Mouse (Mus musculus) thymus, adult 18-20 months (tissue): ENCODE results near the gene Smyd3.

Experiments used
- DNase-seq, 2 experiments: peaks; one replicate each; pipeline ENCODE4 v3.0.0; 2022; ENCODE audit warnings: mixed read lengths in 2 of 2

Gene Smyd3

GRCm38 (mm10) chr1:179107211-179107610 is 410.6 kb downstream of the Smyd3 start:
- no peak for DNase-seq

DNA sequence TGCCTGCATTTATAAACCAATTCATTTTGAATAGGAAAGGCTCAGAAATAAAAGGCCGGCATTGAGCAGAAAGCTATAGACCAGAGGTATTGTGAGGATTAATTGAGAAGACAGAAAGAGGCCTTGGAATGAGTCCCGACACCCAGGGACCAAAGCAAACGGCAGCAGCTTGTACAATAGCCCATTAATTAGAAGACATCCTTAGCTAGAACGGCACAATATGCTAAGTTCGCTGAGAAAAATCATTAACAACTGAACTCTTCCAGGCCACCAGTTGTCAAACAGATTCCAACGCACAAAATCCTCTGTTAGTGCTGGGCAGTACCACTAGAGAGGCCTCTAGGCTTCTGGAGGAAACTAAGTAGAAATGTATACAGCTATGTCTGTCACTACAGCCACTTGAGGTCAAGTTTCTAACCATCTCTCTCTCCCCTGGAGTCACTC is 411.1 kb downstream of the Smyd3 start:
- DNase-seq = no peak

DNA sequence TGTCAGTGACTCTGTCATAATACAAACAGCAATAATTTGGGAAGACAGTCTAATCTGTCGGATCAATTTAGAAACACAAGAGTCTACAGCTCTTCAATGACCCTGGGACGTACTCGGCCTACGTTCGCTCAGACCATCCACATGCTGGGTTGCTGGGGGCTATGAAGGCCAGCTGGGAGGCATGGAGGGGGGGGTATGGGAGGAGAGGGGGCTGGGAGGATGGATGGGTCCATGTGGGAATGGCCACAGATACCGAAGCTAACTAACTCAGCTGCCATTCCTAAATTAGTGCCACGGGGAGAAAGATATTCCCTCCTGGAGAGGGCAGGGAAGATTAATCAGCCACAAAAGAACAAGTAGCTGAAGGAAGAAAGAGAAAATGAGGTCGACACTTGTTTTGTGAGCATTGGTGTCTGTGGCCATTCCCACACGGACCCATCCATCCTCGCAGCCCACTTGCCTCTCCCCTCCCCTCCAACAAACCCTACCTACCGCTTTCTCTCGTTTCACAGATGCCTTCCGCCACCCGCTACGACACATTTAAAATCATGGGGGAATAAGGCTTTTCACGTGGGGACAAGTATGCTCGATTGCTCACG is 411.6 kb downstream of the Smyd3 start:
- DNase-seq = no peak

DNA sequence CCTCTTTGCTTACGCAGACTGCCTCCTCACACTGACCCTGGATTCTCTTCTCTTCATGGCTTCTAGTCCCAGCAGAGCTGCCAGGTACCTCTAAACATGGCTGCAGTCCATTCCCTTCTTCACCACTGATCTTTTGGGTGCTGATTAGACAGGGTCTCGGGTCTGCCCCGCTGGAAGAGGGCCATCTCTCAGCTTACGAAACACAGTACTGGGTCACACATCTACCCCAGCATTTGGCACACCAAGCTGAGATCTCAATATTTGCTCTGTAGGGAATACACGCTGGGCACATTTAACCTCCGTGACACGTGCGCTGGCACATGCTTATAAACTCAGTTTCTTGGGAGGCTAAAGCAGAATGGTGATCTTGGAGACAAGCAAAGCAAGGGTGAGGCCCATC is 413.4 kb downstream of the Smyd3 start:
- DNase-seq = no peak

DNA sequence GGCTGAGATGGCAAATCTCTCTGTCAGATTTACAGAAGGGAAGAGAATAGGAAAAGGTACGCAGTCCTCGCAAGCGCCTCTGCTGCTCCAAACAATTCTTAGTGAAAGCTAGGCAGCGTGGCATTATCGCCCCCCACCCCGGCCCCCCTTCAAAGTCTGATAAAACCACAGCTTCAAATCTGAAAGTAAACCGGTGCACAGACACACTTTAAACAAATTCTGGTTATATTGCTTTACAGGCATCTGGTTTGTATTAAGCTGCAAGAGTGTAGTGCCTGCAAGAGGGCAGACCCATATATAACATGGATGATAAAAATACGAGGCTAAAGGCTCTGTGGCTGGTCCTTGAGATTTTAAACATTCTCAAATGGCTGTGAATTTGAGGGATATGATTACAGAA is 420.8 kb downstream of the Smyd3 start:
- DNase-seq = no peak

DNA sequence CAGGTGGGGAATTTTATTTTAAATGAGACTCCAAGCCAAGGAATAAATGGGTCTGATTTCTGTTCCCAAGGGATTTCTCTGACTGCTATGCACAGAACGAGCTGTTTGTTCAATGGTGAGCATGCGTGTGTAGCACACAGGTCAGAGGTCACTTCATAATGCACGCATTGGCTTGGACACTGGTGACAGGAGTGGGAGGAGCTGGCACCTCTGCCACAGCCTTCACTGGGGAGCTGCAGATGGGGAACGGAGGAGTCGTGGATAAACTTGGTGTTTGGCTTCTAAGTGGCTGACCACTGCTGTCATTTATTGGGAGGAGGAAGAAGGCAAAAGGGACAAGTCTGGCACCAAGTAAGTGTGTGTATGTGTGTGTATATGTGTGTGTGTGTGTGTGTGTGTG is 421.5 kb downstream of the Smyd3 start:
- no peak for DNase-seq

GRCm38 (mm10) chr1:179089174-179089573 is 428.7 kb downstream of the Smyd3 start:
- DNase-seq = no peak

- DNase-seq = no peak
Observed at GRCm38 (mm10) chr1:179087033-179087998, 430.5 kb downstream of the Smyd3 start.

GRCm38 (mm10) chr1:179086208-179086607 is 431.6 kb downstream of the Smyd3 start:
- DNase-seq = no peak

DNA sequence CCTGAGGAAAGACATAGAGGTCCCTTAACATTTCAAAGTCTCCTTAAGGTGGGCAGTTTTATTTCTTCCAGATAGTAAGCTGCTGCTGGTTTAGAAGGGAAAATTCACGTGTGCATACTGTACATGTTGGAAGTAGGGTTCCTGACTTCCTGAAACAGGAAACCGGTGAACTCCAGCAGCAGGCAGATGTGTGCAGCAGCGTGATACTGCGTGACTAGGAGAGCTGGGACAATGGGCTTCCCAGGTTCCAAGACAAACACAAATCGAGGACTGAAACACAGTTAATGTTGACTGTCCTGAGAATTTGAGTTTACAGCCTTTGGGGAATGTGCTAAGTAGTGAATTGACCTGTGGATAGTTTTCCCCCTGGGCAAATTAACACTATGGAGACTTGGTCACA is 434.7 kb downstream of the Smyd3 start:
- DNase-seq = no peak

- no peak for DNase-seq
Observed at GRCm38 (mm10) chr1:179073846-179074245, 444.0 kb downstream of the Smyd3 start.

DNA sequence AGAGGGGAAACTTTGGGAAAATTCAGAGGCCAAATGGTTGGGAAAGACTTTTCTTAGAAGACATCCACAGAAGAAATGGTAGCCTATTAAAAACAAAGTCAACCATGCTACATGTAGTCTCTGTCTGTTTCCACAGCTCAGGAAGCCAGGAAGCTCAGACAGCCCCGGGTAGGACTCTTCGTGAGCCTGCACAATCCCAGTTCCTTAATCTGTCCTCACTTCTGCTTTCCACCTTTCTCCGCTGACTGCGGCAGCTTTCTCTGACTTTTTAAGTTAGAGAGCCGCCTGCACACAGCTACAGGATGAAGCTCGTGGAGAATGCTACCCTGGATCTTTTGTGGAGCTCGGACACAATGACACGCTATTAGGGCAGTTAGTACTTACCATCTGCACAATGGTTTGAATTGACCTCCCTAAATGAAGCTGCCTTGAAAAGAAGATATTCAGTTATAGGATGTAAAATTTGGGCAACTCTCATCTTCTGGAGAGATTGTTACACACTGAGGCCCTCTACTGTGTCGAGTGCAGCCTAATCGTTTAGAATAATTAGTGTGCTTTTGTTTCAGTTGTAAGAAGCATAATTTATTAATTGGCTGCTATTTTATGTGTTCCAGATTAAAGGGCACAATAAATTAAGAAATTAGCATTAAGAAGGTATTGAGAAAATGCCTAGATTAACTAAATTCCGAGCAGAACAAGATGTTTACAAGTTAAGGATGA is 444.7 kb downstream of the Smyd3 start:
- no peak for DNase-seq

DNA sequence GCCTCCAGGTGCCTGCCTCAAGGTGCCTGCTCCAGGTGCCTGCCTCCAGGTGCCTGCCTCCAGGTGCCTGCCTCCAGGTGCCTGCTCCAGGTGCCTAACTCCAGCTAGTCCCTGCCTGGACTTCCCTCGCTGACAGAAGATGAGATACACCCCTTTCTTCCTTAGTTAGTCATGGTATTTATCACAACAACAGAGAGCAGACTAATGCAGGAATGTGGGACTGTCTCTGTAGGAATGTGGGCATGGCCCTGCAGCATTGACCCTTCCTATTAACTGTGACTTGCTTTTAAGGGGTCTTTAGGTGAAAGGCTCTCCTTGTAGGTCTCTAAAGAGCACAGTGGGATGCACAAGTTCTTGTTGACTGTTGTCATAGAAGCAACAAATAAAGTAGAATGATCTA is 445.4 kb downstream of the Smyd3 start:
- no peak for DNase-seq

DNA sequence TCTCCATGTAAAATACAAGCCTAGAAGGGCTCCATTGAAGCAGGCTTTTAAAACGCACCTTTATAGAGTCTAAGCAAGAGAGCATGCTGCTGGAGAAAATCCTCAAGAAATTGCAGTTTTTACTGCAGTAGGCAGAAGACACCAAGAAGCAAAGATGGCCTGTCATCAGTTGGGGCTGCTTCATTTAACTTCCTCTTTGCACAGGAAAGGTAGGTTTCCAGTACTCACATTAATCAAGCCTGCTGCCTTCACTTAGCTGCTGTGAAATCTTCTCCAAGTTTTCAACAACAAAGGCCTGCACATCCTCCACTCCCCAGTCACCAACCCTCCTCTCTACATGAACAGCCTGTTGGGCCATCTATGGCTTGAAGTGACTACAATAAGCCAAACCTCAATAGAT is 448.9 kb downstream of the Smyd3 start:
- DNase-seq = no peak

DNA sequence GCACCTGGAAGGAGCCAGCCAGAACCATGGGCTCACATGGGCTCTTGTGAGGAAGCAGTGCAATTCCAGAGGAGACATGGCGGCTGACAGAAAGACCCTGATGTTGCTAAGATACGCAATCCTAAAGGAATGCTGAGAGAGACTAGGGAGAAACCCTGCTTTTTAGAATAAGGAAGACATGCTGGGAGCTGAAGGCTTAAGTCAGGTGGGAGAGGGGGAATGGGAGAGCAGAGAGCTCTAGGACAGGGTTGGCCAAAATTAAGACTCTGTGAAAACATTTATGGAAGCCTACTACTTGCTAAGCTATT is 452.6 kb downstream of the Smyd3 start:
- no peak for DNase-seq

DNA sequence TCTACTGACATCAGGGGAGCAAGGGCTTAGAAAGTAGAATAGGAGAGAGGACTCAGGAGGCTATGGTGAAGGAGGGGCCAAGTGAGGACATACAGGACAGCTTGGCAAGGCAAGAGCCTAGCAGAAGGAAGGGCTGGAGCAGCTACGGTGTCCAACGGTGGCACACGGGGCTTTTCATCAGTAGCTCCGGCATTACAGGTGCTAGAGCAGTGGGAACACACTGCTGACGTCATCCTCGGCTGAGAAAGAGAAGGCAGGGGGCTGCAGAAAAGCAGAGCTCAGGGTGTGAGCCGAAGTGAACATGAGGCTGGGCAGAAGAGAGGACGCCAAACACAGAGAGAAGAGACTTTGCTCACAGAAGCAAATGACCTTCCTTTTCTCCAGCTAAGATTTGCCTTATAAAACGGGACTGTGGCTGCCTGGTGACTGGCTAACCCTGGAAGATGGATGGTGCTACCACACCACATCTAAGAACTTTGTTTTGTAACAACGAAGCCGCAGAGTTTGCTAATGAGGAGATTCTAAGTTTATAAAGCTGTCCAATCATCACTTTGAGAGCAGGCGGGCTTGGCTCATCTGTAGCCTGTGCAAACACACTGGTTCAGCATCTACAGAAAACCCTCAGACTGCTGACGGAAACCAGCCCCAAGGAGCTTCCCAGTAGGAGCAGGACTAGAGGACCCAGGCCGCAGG is 453.1 kb downstream of the Smyd3 start:
- no peak for DNase-seq

DNA sequence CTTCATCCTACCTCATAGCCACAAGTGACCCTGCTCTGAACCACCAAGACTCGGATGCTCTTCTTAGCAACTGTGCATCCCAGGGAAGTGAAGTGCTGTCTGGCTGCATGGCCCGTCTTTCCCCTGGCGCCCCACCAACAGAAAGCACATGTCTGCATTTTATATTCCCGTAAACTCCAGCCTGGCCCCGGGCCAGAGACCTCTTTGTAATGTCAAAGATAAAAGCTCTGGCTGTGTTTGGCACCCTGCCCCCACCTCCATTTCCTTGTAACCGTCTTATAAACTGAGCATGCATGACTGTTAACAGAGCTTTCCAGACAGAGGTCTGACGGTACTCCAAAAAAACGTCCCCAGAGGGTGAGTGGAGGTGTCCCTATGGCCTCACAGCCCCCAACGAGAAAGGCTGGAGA is 456.1 kb downstream of the Smyd3 start:
- no peak for DNase-seq

- DNase-seq = no peak
Observed at GRCm38 (mm10) chr1:179061053-179061452, 456.8 kb downstream of the Smyd3 start.

GRCm38 (mm10) chr1:179060113-179060955 is 457.5 kb downstream of the Smyd3 start:
- DNase-seq = no peak

- DNase-seq = no peak
Observed at GRCm38 (mm10) chr1:179059286-179060112, 458.3 kb downstream of the Smyd3 start.

- DNase-seq = no peak
Observed at GRCm38 (mm10) chr1:179058675-179059074, 459.2 kb downstream of the Smyd3 start.
